Mouse (Mus musculus) ES-Bruce4 (cell line): ENCODE measurements around the gene Bend3.

Source experiments
- CTCF ChIP-seq: IDR thresholded peaks from one replicate; pipeline ENCODE4 v1.8.1; 2011; ENCODE audit warnings: low read depth, low read length
- POLR2A ChIP-seq: IDR thresholded peaks from one replicate; pipeline ENCODE4 v1.8.1; 2011; ENCODE audit warnings: low read length; ENCODE audit not compliant: insufficient read depth

GRCm38 (mm10) chr10:43435757-43436156 lies 42.9 kb upstream of the Bend3 start:
- TF ChIP-seq CTCF (peak; percentile 49), POLR2A (no peak)
